Mouse (Mus musculus) embryo, embryonic 9.5 days (tissue): ENCODE measurements at regions not wholly inside any gene's neighbourhood (a gene's known extent, or its start where the extent isn't known, plus 50 kb on each side); places are given as distances from the start of the nearest gene placed in this dataset.

Source experiments
- DNase-seq: peaks from one replicate; pipeline ENCODE4 v3.0.0-alpha.2; 2017; ENCODE audit errors: extremely low spot score

- DNase-seq, result no peak
Measured at GRCm38 (mm10) chr9:115483024-115483423, 172.8 kb upstream of the Stt3b start.

GRCm38 (mm10) chr9:115483721-115484120 lies 173.5 kb upstream of the Stt3b start:
- no peak for DNase-seq

- no peak for DNase-seq
Measured at GRCm38 (mm10) chr9:115484408-115484807, 174.2 kb upstream of the Stt3b start.

- DNase-seq, result no peak
Measured at GRCm38 (mm10) chr9:115485219-115485618, 175.0 kb upstream of the Stt3b start.

GRCm38 (mm10) chr9:115487175-115487760 lies 177.0 kb upstream of the Stt3b start:
- DNase-seq, result no peak

GRCm38 (mm10) chr9:115488913-115489809 lies 178.9 kb upstream of the Stt3b start:
- no peak for DNase-seq

- DNase-seq, result no peak
Measured at GRCm38 (mm10) chr9:115492431-115493171, 182.4 kb upstream of the Stt3b start.

- no peak for DNase-seq
Measured at GRCm38 (mm10) chr9:115493765-115494164, 183.5 kb upstream of the Stt3b start.

GRCm38 (mm10) chr9:115499536-115499935 lies 189.3 kb upstream of the Stt3b start:
- no peak for DNase-seq

GRCm38 (mm10) chr9:115504789-115505188 lies 194.6 kb upstream of the Stt3b start:
- no peak for DNase-seq

GRCm38 (mm10) chr9:115507131-115507689 lies 197.0 kb upstream of the Stt3b start:
- no peak for DNase-seq

- DNase-seq, result peak; percentile 8
Measured at GRCm38 (mm10) chr9:115512835-115513629, 202.8 kb upstream of the Stt3b start.

- no peak for DNase-seq
Measured at GRCm38 (mm10) chr9:115517903-115518302, 207.7 kb upstream of the Stt3b start.

- DNase-seq, result no peak
Measured at GRCm38 (mm10) chr9:115524161-115524560, 213.9 kb upstream of the Stt3b start.

- DNase-seq, result no peak
Measured at GRCm38 (mm10) chr9:115524591-115524990, 214.4 kb upstream of the Stt3b start.

- no peak for DNase-seq
Measured at GRCm38 (mm10) chr9:115526322-115526721, 216.1 kb upstream of the Stt3b start.

- DNase-seq, result no peak
Measured at GRCm38 (mm10) chr9:115526981-115527380, 216.8 kb upstream of the Stt3b start.

GRCm38 (mm10) chr9:115534198-115534597 lies 224.0 kb upstream of the Stt3b start:
- DNase-seq, result no peak

- DNase-seq, result no peak
Measured at GRCm38 (mm10) chr9:115543665-115544064, 233.4 kb upstream of the Stt3b start.

- DNase-seq, result no peak
Measured at GRCm38 (mm10) chr9:115545178-115545577, 235.0 kb upstream of the Stt3b start.

GRCm38 (mm10) chr9:115545792-115546191 lies 235.6 kb upstream of the Stt3b start:
- DNase-seq, result no peak
